Mouse (Mus musculus) adrenal gland, postnatal 25 days (tissue): ENCODE measurements around the gene Nell1. TPM values are rescaled to one million over a fixed set of nuclear protein-coding genes. Genes with fewer than 3 reads are reported as not detected.
"Not testable (repeated sequence)": the region's sequence is repeated elsewhere in the genome, so short reads cannot be mapped to it uniquely, and the experiment has no call there.

Experiments used
- DNase-seq: peaks from one replicate; pipeline ENCODE4 v3.0.0; 2021; ENCODE audit warnings: mixed read lengths
- long read RNA-seq: library from polyadenylated mRNA; stranded (forward); transcript quantifications from one replicate; pipeline ENCODE4 v2.0.0, GENCODE M21; 2021
- total RNA-seq: library from RNA; stranded (reverse); gene quantifications from 2 replicates; pipeline ENCODE4 v1.2.3, GENCODE M21; 2021

Gene Nell1
- total RNA-seq: 1.2 and 1.5 TPM in 2 replicates
- long read RNA-seq, partial matches to known transcripts: 0 of 1 reads
- long read RNA-seq, other reads (novel, unspliced or antisense): 0 of 1 reads

DNA sequence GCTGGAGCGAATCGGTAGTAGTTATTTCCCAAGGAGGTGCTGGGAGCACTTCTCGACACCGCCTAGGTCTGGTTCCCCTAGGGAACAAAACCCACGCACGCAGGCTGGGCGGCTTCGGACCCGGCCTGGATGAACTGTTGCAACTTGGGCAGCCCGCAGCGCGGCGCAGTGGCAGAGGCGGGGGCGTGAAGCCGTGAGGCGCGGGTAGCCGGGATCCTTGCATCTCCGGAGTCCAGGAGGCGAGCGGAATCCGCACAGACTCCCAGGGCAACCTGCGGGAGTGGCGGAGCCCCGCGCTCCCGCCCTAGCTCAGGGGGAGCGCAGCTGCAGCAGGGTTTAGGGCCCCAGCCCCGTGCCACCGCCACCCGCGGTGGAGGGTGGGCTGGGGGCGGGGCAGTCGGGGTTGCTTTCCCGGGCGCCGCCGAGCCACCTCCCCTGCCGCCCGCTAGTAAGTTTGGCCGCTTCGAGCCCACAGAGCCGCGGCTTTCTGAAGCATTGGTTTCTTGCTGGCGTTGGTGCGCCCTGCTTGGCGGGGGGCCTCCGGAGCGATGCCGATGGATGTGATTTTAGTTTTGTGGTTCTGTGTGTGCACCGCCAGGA is at the start of gene Nell1:
Gene Nell1 (plus strand): TSS at position 24 of the 600 bp plus-strand sequence.
- no peak for DNase-seq

DNA sequence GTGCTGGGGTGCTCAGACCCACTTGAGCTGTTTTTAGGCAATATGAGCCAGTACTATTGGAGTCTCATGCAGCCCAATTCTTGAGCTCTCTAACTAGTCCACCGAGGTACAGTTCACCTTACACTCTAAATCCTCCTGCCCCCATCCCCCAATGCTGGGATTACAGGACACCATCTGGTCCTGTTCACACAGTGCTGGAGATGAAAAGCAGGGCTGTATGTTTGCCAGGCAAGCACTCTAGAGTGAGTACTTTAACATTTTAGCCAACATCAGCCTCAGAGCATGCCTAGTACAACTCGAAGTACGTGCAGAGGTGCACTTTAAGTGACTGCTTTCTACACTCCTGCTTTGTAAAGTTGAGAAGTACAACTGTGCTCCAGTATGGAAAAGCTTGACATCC is 46.1 kb upstream of the Nell1 start:
- DNase-seq: no peak

DNA sequence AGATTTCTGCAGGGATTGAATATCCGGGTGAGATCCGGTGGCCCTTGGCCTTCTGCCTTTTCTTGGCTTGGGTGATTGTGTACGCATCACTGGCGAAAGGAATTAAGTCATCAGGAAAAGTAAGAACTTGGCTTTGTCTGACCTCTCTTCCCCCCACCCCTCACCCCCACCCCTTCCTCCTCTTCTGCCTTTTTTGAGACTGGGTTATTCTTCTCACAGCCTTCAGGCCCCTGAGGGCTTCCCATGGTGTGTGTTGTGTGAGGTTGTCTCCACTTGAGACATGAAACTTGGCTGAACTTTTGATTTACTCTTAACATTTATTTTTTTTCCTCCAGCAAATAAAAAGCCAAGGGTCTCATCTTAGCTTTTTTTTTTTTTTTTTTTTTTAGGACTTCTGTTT is 44.7 kb upstream of the Nell1 start:
- no peak for DNase-seq

- not testable (repeated sequence) for DNase-seq
Measured at GRCm38 (mm10) chr7:49933386-49934115, 41.1 kb upstream of the Nell1 start.

DNA sequence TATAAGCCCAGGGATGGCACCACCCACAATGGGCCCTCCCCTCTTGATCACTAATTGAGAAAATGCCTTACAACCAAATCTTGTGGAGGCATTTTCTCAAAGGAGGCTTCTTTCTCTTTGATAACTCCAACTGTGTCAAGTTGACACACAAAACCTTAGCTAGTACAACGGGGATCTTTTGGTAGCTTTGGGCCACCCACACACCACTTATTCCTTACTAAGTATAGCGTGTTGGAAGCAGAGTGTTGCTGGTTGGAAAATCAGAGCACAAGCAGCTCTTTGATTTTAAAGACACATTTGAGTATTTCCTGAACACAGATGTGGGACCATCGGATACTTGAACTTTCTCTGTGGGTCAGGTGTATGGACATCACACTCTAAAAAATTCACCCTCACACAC is 37.8 kb upstream of the Nell1 start:
- no peak for DNase-seq

DNA sequence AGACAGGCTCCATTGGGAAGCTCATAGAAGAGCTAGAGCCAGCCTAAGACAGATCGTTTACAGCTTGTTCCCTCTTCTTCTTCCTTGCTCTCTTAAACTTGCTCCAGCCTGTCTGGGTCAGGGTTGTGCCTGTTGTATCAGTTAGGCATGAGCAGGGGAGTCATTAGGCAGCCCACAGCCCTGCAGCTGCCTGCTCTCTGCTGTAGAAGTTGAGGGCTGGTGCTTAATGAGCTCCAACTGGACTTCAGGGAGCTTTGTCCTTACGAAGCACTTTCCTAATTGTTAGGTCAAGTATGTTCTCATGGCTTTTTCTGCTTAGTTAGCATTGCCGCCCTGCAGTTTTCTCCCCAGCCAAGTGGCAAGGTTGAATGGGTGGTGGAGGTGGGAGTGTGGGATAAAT is 32.6 kb upstream of the Nell1 start:
- DNase-seq: no peak

- no peak for DNase-seq
Measured at GRCm38 (mm10) chr7:49942490-49942889, 32.2 kb upstream of the Nell1 start.

DNA sequence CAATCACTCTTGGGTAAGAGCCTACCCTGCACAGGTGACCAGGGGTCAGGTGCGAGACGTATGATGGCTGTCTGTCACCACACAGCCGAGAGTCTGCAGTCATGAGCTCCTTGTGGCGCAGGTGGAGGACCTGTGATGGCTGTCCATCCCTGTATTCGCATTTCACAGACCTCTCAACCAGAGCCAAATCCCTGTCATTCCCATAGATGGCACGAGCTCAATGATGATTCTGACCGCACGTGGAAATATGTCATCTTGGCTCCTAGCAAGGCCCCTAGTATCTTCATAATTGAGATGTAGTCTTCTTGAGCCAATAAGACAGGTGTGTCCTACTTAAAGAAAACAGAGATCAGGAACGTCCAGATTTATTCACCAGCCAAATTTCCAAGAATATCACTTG is 28.0 kb upstream of the Nell1 start:
- DNase-seq: no peak

- DNase-seq: no peak
Measured at GRCm38 (mm10) chr7:49953546-49954181, 21.0 kb upstream of the Nell1 start.

DNA sequence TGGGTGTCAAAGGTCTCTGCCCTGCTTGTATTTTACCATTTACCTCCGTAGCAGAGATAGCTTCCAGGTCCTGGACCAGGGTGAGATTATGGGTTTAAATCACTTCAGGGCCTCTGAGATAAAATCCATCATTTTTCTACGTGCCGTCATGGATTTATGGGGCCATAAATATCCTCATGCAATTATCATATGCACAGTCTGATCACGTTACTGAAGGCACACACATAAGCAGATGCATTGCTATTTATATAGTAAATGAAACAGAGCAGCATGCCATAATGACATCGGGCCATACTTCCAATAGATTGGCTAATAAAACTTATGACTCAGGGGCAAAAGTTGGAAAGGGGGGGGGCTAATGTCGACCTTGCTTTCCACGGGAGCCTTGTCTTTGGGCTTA is 19.8 kb upstream of the Nell1 start:
- no peak for DNase-seq

- DNase-seq: no peak
Measured at GRCm38 (mm10) chr7:49957142-49957541, 17.5 kb upstream of the Nell1 start.

DNA sequence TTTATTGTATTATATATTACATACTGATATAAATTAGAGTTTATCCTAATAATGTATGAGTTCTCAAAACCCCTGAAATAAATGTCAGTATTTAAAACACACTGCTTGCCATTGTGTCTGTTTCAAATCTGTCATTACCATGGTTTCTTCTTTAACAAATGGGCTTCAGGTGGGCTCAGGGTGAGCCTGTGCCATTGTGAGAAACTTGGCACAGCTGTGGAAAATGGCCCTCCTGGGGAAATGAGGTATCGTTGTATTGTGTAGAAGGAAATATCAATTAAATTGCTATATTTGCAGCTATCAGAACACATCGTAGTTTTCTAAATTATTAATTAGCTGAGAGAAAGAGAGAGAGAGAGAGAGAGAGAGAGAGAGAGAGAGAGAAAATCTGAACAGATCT is 10.9 kb upstream of the Nell1 start:
- no peak for DNase-seq

- no peak for DNase-seq
Measured at GRCm38 (mm10) chr7:49969516-49969915, 5.1 kb upstream of the Nell1 start.

- no peak for DNase-seq
Measured at GRCm38 (mm10) chr7:49975441-49976121, 917 bp downstream of the Nell1 start.

DNA sequence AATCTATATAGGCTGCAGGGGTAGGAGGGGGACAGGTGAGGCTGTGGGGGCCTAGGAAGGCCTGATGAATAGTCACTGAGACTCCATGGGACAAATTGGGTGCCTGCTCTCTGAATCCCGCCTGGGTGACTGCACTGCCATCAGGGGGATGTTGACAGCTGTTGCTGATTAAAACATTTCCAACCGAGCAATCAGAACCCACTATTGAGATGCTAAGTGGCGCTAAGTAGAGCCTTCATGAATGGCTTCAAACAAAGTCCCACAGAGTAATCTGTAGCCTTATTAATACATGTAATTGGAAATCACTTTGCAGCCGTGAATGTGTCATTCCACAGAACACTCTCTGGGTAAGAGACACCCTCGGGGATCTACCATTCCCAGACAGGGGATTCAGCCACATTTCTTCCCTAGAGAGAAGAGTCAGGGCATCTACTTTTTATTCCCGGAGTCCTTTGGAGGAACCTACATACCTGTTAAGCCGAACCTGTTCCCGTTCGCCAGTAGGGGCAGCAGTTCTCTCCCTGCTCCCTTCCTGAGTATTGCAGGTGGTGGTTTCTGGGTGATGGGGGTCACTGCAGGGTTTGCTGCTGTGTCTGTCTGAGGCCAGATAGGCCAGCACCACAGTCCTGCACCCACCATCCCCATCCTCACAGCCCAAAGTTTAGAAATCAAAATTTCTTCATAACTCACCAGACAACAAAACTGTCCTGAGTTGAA is 7.0 kb downstream of the Nell1 start:
- DNase-seq: no peak

DNA sequence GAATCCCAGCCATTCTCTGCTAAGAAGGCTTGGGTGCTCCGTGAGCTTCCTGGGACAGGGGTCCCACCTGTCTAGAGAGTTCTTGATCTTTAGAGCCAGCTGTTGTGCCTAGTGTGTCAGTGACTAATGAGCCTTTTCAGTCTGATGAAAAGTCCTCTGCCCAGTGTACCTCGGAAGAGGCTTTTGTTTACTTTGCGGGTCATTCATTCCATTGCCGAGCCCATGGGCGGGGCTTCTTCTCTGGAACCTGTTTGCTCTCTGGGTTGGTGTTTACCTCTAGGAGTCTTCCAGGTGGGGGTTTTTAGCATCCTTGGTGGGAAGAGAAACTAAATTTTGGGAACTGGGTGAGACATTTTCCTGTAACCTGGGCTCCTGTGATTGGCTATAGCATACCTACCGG is 10.0 kb downstream of the Nell1 start:
- no peak for DNase-seq

- DNase-seq: no peak
Measured at GRCm38 (mm10) chr7:49985947-49986346, 11.3 kb downstream of the Nell1 start.

GRCm38 (mm10) chr7:49999321-49999720 is 24.7 kb downstream of the Nell1 start:
- no peak for DNase-seq

GRCm38 (mm10) chr7:50005268-50005667 is 30.6 kb downstream of the Nell1 start:
- no peak for DNase-seq

DNA sequence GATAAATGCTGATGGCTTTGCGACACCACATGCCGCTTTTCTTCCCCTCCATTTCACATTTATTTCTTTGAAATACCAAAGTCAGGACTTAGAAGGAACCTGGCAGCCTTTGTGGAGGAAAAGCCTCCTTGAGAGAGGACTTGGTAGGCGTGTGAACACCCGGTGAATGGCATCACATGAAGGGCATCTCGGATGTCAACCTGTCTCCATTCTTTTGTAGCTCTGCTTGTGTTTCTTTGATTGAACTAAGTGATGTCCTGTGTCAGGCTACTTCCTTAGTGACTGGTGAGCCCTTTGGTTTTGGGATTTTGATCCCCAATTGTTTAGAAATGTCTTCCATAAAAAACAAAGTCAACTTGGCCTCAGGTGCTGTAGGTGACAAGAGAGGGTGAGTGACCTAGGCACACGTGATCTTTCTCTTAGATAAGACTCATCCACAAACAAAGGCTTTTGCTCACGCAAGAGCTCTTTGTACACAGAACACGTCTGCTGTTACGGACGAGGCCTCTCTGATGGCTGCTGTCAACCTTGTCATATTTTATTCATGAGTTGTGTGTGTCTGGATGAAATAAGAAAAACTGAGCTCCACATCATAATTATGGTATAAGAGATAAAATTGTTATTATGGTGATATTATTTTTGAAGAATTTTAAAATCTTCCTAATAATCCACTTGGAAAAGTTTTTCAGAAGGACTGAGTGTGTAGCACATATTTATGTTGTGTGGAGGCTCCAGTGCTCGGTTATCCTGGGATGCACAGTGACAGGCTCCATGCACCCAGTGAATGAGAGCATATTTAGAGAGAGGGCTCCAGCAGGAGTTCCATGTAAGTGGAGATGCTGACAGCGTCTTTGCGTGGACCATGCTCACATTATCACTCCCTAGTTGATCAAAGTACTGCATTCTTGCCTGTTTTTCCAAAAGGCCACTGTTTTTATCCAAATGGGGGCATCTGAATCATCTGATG is 60.8 kb downstream of the Nell1 start:
- no peak for DNase-seq

GRCm38 (mm10) chr7:50041112-50041511 is 66.4 kb downstream of the Nell1 start:
- no peak for DNase-seq
